Mouse (Mus musculus): ENCODE measurements around the gene Sox10. TPM values are rescaled to one million over a fixed set of nuclear protein-coding genes. Genes with fewer than 3 reads are reported as not detected.

The Sox10 gene
- total RNA-seq, 2 experiments from 2014 or later, result 29.2 to 29.8 TPM

GRCm38 (mm10) chr15:79128208-79128607 is 36.8 kb downstream of the Sox10 start:
- intact Hi-C loops (cut with DNase I), result no loop called here
- no peak for DNase-seq (ENCODE audit: low spot score in 2 of 2)

- DNase-seq (ENCODE audit: low spot score in 2 of 2), result no peak
- intact Hi-C loops (cut with DNase I), result no loop called here
Observed at GRCm38 (mm10) chr15:79127101-79127500, 37.9 kb downstream of the Sox10 start.

GRCm38 (mm10) chr15:79126217-79126932 is 38.7 kb downstream of the Sox10 start:
- intact Hi-C loops (cut with DNase I), result no loop called here
- DNase-seq (ENCODE audit: low spot score in 2 of 2), result peak; percentile 36 to 50

GRCm38 (mm10) chr15:79124331-79124875 is 40.6 kb downstream of the Sox10 start:
- intact Hi-C loops (cut with DNase I), result no loop called here
- DNase-seq (ENCODE audit: low spot score in 2 of 2), result no peak

- DNase-seq (ENCODE audit: low spot score in 2 of 2), result no peak
- intact Hi-C loops (cut with DNase I), result no loop called here
Observed at GRCm38 (mm10) chr15:79123751-79124150, 41.3 kb downstream of the Sox10 start.

- intact Hi-C loops (cut with DNase I), result no loop called here
Observed at GRCm38 (mm10) chr15:79122546-79122945, 42.5 kb downstream of the Sox10 start.

GRCm38 (mm10) chr15:79122119-79122518 is 42.9 kb downstream of the Sox10 start:
- intact Hi-C loops (cut with DNase I), result no loop called here
- no peak for DNase-seq (ENCODE audit: low spot score in 2 of 2)

More at GRCm38 (mm10) chr15:79122546-79122945, 42.5 kb downstream of the Sox10 start:
- no peak for DNase-seq (ENCODE audit: low spot score in 2 of 2)

GRCm38 (mm10) chr15:79119491-79119890 is 45.5 kb downstream of the Sox10 start:
- no peak for DNase-seq (ENCODE audit: low spot score in 2 of 2)
- intact Hi-C loops (cut with DNase I), result no loop called here

- intact Hi-C loops (cut with DNase I), result no loop called here
- DNase-seq (ENCODE audit: low spot score in 2 of 2), result no peak
Observed at GRCm38 (mm10) chr15:79115276-79115675, 49.8 kb downstream of the Sox10 start.

GRCm38 (mm10) chr15:79111774-79112173 is 53.3 kb downstream of the Sox10 start:
- intact Hi-C loops (cut with DNase I), result no loop called here
- DNase-seq (ENCODE audit: low spot score in 2 of 2), result no peak

- no peak for DNase-seq (ENCODE audit: low spot score in 2 of 2)
- intact Hi-C loops (cut with DNase I), result no loop called here
Observed at GRCm38 (mm10) chr15:79110528-79110927, 54.5 kb downstream of the Sox10 start.

- DNase-seq (ENCODE audit: low spot score in 2 of 2), result no peak
- intact Hi-C loops (cut with DNase I), result no loop called here
Observed at GRCm38 (mm10) chr15:79110031-79110430, 55.0 kb downstream of the Sox10 start.

- DNase-seq (ENCODE audit: low spot score in 2 of 2), result no peak
- intact Hi-C loops (cut with DNase I), result no loop called here
Observed at GRCm38 (mm10) chr15:79109321-79109934, 55.6 kb downstream of the Sox10 start.

GRCm38 (mm10) chr15:79108421-79109320 is 56.4 kb downstream of the Sox10 start, which contains the start of gene Micall1:
TSS of gene Micall1 (plus strand) at chr15:79108898.
- peak; percentile 49 to 53 for DNase-seq (ENCODE audit: low spot score in 2 of 2)
- intact Hi-C loops (cut with DNase I), result no loop called here

GRCm38 (mm10) chr15:79107966-79108365 is 57.1 kb downstream of the Sox10 start:
- DNase-seq (ENCODE audit: low spot score in 2 of 2), result no peak
- intact Hi-C loops (cut with DNase I), result no loop called here

GRCm38 (mm10) chr15:79105804-79106203 is 59.2 kb downstream of the Sox10 start:
- DNase-seq (ENCODE audit: low spot score in 2 of 2), result no peak
- intact Hi-C loops (cut with DNase I), result no loop called here

All from left cerebral cortex, postnatal 36 days (tissue).